Mouse (Mus musculus) cerebellum, adult 9-10 months (tissue): Measurements from ENCODE around the gene Plcd1.

Source experiments
- DNase-seq: peaks from one replicate; pipeline ENCODE4 v3.0.0; 2022

The Plcd1 gene

GRCm38 (mm10) chr9:119090462-119090861 lies 2.8 kb downstream of the Plcd1 start:
- DNase-seq = no peak

DNA sequence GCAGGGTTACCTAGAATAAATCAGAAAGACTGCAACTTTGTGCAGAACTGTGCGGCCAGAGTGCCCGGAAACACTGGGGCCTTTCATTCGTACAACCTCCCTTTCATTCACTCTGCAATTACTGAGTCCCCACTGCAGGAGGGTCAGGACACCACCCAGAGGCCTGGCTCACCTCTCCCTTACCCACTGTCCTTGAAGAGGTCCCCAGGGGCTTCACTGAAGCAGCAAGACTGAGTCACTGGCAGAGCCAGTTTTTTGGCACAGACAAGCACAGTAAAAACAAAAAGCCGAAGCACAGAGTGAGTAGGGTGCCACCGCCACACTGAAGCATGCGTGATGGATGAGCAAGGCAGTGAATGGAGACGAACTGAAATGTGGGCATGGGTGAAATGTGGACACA lies 3.9 kb downstream of the Plcd1 start:
- DNase-seq = no peak

- peak; percentile 72 for DNase-seq
These were observed 5.0 kb downstream of the Plcd1 start for GRCm38 (mm10) chr9:119088148-119088801.

GRCm38 (mm10) chr9:119087309-119087708 lies 6.0 kb downstream of the Plcd1 start:
- no peak for DNase-seq

- no peak for DNase-seq
These were observed 6.9 kb downstream of the Plcd1 start for GRCm38 (mm10) chr9:119086451-119086850.

DNA sequence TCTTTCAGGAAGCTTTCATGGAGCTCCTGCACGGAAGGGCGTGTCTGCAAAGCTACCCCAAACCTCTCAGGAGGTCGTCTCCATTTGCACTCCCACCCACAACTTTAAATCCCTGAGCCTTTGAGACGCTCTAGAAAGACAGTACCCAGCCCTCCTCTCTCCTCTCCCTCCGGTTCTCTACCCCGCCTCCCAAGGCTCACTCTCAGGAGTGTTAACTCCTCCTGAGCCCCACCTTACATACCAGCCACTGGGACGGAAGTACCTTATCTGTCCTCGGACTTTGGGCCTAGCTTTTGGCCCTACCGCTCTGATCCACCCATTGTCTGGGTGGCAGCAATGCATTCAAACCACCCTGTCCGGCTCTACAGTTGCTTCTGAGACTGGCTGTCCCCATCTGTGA lies 9.3 kb downstream of the Plcd1 start:
- no peak for DNase-seq

DNA sequence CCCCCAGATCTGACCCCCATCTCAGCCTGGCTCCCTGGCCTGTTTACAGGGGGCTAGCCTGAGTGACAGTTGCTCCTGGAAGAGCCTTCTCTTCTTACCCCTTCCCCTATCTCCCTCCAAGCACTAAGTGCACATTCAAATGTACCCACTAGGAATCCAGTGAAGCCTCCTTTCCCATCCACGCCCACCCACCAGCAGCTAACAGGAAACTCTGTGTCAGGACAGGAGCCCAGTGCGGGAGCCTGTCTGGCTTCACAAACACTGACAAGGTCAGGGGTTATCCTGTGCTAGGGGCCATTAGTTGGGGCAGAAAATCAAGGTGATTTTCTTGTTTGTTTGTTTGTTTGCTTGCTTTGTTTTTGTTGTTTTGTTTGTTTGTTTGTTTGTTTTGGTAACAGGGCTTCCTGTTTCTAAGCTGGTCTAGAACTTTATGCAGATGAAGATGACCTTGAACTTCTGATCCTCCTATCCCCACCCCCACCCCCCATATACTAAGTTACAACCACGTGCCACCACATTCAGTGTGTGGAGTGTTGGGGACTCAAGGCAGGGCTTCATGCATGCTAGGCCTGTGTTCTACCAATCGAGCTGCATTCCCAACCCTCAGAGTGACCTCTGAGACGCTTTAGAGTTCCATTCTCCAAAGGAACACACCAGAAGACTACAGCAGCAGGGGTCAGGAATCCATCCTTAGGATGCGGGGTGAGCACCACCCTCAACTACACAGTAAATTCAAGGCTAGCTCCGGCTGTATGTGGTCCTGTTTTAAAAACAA lies 10.5 kb downstream of the Plcd1 start:
- no peak for DNase-seq

DNA sequence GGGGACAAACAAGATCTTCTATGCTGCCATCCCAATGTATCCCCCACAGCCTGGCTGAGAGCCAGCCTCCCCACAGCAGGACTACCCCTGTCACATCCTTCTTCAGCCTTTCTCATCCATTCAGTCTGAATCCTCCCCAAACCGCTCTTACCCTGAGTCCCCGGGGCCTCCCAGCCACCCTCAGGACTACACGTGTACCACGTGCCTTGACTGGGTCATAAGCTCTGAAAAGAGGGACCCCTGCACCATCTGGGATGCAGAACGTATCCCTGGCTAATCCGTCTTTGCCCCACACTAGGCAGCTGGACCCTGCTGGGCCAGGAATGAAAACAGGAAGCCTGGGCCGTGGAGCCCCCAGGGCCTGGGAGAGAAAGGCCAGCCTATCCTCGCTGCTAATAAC lies 11.3 kb downstream of the Plcd1 start:
- DNase-seq = no peak

GRCm38 (mm10) chr9:119080040-119080675 lies 13.1 kb downstream of the Plcd1 start:
- DNase-seq = no peak

DNA sequence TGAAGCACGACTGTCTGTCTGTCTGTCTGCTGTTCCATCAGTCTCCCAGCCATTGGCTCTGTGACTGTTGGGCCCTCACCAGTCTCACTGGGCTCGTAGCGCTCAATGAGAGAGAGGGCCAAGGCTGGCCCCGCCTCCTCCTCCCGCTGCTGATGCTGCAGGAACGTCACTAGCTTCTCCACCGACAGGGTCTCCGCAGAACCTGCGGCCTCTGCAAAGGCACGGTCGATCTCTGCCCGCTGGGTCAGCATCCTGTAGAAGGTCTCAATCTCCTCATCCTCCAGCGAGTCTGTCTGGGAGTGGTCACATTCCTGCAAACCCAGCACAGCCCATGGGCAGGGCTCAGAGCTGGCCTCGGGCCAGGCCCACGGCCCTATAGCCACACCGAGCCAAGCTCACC lies 17.6 kb downstream of the Plcd1 start:
- DNase-seq = no peak

DNA sequence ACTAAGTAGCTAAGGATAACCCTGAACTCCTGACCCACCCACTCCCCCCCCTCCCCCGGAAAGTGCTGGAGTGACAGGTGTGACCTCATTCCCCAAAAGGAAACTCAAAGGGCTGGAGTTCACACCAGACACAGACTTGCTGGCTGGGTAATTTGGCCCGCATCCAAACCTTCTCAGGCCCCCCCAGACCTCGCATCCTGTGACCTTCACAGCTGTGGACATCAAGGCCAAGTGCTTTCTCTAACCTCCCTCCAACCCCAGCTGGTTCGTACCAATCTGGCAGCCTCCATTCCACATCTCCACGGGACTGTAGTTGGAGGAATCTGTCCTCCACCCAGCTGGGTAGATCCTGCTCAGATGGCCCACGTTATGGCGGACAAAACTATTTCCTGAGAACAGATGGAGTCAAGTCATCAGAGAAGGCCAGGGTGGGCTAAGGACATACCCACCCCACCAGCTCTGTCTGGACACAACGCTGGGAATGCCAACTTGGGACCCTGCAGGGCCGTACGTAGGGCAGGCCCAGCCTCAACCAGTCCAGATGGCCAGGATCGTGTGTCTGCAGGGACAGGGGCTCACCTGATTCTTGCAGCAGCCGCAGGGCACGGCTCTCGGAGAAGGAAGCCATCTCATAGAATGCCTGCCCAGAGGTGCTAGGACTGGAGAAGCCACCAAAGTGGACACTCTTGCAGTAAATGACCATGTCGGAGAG lies 20.0 kb downstream of the Plcd1 start:
- DNase-seq = no peak

DNA sequence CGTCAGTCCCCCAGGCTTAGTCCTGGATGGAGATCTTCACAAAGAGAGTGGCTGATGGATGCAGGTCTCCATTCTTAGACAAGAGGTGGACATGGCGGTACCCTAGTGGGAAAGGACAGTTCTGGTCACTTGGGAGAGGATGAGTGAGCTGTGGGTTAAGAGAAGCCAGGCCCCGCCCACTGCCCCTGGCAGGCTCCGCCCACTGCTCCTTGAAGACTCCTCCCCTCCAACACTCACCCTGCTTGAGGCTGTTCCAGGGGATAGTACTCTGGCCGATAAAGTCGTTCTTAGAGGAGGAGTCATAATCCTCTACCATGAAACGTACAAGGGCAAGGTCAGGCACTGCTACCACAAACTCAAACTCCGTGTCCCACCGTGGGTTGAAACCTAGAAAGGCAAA lies 21.5 kb downstream of the Plcd1 start:
- no peak for DNase-seq

DNA sequence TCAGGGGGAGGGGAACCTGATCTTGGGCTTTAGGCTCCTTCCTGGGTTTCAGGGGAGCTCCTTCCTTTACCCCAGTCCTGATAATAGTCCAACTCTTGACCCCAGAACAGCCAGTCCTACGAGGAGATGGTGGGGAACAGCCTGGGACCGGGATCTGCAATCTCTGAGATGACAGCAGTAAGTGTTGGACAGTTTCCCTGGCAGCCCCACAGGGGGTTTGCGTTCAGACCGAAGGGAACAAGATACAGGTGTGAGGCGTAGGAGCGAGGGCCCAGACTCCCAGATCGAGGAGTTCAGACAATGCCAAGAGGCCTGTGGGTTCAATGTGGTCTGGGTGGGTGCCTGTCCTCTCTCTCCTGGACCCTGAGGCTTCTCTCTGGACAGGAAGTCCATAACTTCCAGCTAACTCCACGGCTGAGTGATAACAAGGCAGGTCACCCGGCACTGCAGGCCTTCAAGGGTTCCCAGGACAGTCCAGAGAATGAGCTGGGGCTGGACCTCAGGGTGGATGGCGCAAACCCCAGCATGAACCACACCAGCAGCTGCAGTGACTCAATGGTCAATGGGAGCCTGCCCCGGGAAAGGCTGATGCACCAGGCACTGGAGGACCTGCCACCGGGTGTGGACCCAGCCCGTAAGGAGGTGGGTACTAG lies 23.0 kb downstream of the Plcd1 start:
- DNase-seq = no peak

DNA sequence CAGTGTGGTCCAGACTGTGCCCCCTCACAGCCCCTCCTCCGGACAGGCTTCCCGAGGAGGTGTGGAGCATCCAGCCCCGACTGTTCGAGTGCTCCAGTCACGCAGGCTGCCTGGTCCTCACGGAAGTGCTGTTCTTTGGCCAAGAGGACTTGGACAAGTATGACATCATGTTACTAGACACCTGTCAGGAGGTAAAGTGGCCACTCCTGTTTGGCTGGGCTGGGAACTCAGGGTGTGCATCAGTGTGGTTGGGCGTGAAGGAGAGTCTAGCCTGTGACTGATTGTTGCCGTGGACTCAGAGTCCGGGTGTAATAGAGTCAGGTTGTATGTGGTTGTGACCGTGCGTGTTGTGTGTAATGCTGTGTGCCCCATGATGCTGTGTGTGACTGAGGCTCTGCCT lies 25.0 kb downstream of the Plcd1 start:
- DNase-seq = no peak

GRCm38 (mm10) chr9:119067601-119068000 lies 25.7 kb downstream of the Plcd1 start:
- DNase-seq = peak; percentile 60

DNA sequence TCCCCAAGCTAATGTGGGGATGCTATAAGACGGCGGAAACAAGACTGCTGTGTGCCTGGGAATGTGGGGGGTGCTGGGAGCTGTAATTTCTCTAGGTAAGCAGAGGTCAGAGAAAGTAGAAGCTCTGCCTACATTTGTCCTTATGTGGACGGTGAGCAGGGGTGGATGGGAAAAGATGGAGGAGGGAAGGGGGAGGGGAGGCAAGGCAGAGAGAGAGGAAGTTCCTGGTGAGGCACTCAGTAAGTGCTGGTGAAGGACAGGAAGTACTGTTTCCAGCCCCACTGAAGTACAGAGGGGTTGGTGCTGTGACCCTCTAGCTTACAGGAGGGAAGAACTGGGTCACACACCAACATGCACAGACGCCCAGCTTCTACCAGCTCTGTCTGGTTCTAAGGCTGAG lies 29.0 kb downstream of the Plcd1 start:
- DNase-seq = no peak

DNA sequence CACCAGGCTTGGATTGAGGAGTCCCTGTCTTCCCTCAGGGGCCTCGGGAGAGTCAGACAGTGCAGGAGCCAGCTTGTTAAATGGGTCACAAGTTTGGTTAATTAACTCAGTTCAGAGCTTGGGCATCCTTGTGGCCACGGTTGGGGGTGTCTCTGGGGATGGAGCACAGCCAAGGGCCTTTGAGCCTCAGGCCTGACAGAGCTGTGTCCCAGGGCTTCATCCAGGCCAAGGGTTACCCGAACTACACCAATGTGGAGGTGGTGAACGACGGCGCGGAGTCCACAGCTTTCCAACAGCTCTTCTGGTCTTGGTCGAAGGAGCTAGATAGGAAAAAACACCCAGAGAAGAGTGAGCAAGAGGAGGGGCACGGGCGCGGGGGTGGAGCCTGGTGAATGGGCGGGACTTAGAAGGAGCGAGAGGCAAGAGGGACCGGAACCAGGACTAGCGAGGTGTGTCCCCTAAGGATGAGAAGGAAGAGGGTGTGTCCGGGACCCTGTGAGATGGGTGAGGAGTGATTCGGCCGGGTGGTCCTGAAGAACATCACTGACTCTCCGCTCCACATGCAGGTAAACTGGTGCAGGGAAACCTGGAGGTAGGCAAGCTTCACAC lies 30.2 kb downstream of the Plcd1 start:
- DNase-seq = no peak

- DNase-seq = no peak
These were observed 32.6 kb downstream of the Plcd1 start for GRCm38 (mm10) chr9:119060701-119061100.

DNA sequence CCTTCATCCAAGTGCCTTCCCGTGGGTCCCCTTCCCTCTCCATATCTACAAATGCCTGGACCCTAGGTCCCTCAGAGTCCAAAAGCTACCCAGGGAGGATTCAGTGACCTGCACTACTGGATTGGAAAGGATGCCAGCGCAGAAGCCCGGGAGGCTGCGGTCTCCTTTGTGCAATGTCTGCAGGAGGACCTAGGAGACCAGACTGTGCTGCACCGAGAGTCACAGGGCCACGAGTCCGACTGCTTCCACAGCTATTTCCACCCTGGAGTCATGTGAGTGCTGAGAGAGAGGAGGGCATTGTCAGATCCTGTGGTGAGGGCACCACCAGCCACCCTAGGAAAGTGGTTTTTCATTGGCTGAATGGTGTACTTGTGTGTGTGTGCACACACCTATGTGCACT lies 35.1 kb downstream of the Plcd1 start:
- DNase-seq = no peak

- no peak for DNase-seq
These were observed 38.0 kb downstream of the Plcd1 start for GRCm38 (mm10) chr9:119055336-119055735.

GRCm38 (mm10) chr9:119053964-119054576 lies 39.2 kb downstream of the Plcd1 start:
- no peak for DNase-seq
